Comparison of ENCODE assay signal across 8 mouse cellular contexts in genomic region chr19:23686962-23687295, GRCm38 (mm10). TPM values are rescaled to one million over a fixed set of nuclear protein-coding genes. Genes with fewer than 3 reads are reported as not detected.
A peak's percentile ranks its signal among the peaks of the same experiment; 100 is the strongest.
DNase-seq lines count a peak whose midpoint lies in the region; ATAC-seq and TF ChIP-seq lines count a peak whose summit lies in the region.

No protein-coding gene starts in this region.

- H3K27me3 ChIP-seq in embryonic facial prominence, embryonic 10.5 days (replicated peaks; ENCODE audit: low read depth, poor library complexity, severe bottlenecking): no peaks in the 10 kb centered on the region
- no peaks in the 10 kb centered on the region for H3K27me3 ChIP-seq in intestine, embryonic 14.5 days (replicated peaks; ENCODE audit: control insufficient read depth, insufficient read depth, low read length)
- no peaks in the 10 kb centered on the region for H3K27me3 ChIP-seq in myocyte (ENCODE audit: control insufficient read depth, insufficient read depth, insufficient read length)

- peak overlapping the region; percentile 94 for H3ac ChIP-seq in myocyte (ENCODE audit: control insufficient read depth, insufficient read length)

- TF ChIP-seq CTCF in layer of hippocampus, adult 2 months (conservative IDR thresholded peaks at IDR 0.05): no peak

- H3K79me2 ChIP-seq in myocyte (ENCODE audit: control insufficient read depth, insufficient read depth): peaks cover 40% of the 10 kb centered on the region

- no peaks in the 10 kb centered on the region for H3K36me3 ChIP-seq in embryonic facial prominence, embryonic 10.5 days (replicated peaks)
- no peaks in the 10 kb centered on the region for H3K36me3 ChIP-seq in intestine, embryonic 14.5 days (ENCODE audit: control insufficient read depth, insufficient read depth, low read length)
- H3K36me3 ChIP-seq in myocyte (ENCODE audit: control insufficient read depth, insufficient read depth): no peaks in the 10 kb centered on the region

- no peak for TF ChIP-seq POLR2A in myocyte (IDR thresholded peaks at IDR 0.05; ENCODE audit: insufficient read length, low read depth)

- 3% methylated on average over 14 of the region's 14 CpGs for WGBS in embryonic facial prominence, embryonic 10.5 days
- WGBS in intestine, embryonic 14.5 days: 1% methylated on average over 14 of the region's 14 CpGs

- H3K9ac ChIP-seq in intestine, embryonic 14.5 days (ENCODE audit: low read length): peak overlapping the region; percentile 97

- peaks cover 18% of the 10 kb centered on the region for H3K4me1 ChIP-seq in embryonic facial prominence, embryonic 10.5 days
- peaks cover 11% of the 10 kb centered on the region for H3K4me1 ChIP-seq in intestine, embryonic 14.5 days (replicated peaks; ENCODE audit: control insufficient read depth, insufficient read depth, low read length)

- no peak for ATAC-seq in intestine, embryonic 14.5 days (replicated peaks; ENCODE audit: low FRiP score, low TSS enrichment, low read depth)
- ATAC-seq in inflammation-experienced regulatory T-cells, adult 6 months: no peak
- no peak for ATAC-seq in granulocyte monocyte progenitor cell, adult 5-6 weeks (replicated peaks; ENCODE audit: poor library complexity, severe bottlenecking)

- H3K27ac ChIP-seq in layer of hippocampus, adult 2 months: peak overlapping the region; percentile 98
- H3K27ac ChIP-seq in embryonic facial prominence, embryonic 10.5 days (replicated peaks): peak overlapping the region; percentile 99
- H3K27ac ChIP-seq in intestine, embryonic 14.5 days (ENCODE audit: low read depth): peak overlapping the region; percentile 89

- no peaks in the 10 kb centered on the region for H3K9me3 ChIP-seq in embryonic facial prominence, embryonic 10.5 days
- H3K9me3 ChIP-seq in intestine, embryonic 14.5 days (ENCODE audit: control insufficient read depth, low read length): no peaks in the 10 kb centered on the region

- peak overlapping the region; percentile 74 for H3K4me2 ChIP-seq in intestine, embryonic 14.5 days (ENCODE audit: low read length)
- H3K4me2 ChIP-seq in myocyte (ENCODE audit: low read depth): peak overlapping the region; percentile 76

- no peak for DNase-seq in layer of hippocampus, adult 2 months (ENCODE audit: low spot score in 2 of 2)
- no peak for DNase-seq in layer of hippocampus, postnatal 10 days (ENCODE audit: low spot score in 2 of 2)
- DNase-seq in embryonic facial prominence, embryonic 10.5 days (ENCODE audit: low spot score): no peak
- no peak for DNase-seq in intestine, embryonic 14.5 days (ENCODE audit: low spot score)
- DNase-seq in cerebellum, postnatal 10 days: no peak

- H3K4me3 ChIP-seq in layer of hippocampus, adult 2 months: peak overlapping the region; percentile 71
- peak overlapping the region; percentile 88 for H3K4me3 ChIP-seq in embryonic facial prominence, embryonic 10.5 days
- H3K4me3 ChIP-seq in intestine, embryonic 14.5 days (ENCODE audit: low read depth, low read length): peak overlapping the region; percentile 82
- peak overlapping the region; percentile 64 for H3K4me3 ChIP-seq in myocyte

TF ChIP-seq in myocyte, 11 proteins besides CTCF, POLR2A, EP300 and RAD21:
- no peak for TF ChIP-seq USF1 (IDR thresholded peaks at IDR 0.05; ENCODE audit: low read depth)
- no peak for TF ChIP-seq MYOD1 (IDR thresholded peaks at IDR 0.05; ENCODE audit: control insufficient read depth in 1 of 3, insufficient read length in 2 of 3, low read depth in 2 of 3)
- no peak for TF ChIP-seq MAX (IDR thresholded peaks at IDR 0.05; ENCODE audit: low read depth)
- TF ChIP-seq POLR2AphosphoS2 (IDR thresholded peaks at IDR 0.05; ENCODE audit: insufficient read length, low read depth): no peak
- TF ChIP-seq TCF3 (IDR thresholded peaks at IDR 0.05; ENCODE audit: insufficient read length, low read depth): no peak
- no peak for TF ChIP-seq REST (IDR thresholded peaks at IDR 0.05; ENCODE audit: insufficient read depth, insufficient read length)
- no peak for TF ChIP-seq E2F4 (IDR thresholded peaks at IDR 0.05; ENCODE audit: insufficient read depth)
- TF ChIP-seq MYOG (IDR thresholded peaks at IDR 0.05; ENCODE audit: control insufficient read depth in 1 of 3, insufficient read depth in 1 of 3, insufficient read length in 2 of 3, low read depth in 2 of 3): no peak
- no peak for TF ChIP-seq TCF12 (IDR thresholded peaks at IDR 0.05; ENCODE audit: insufficient read depth, poor library complexity, severe bottlenecking)
- no peak for TF ChIP-seq CEBPB (IDR thresholded peaks at IDR 0.05; ENCODE audit: insufficient read depth, poor library complexity, severe bottlenecking)
- no peak for TF ChIP-seq SRF (IDR thresholded peaks at IDR 0.05; ENCODE audit: control insufficient read depth, insufficient read length, low read depth)

RNA-seq across cellular contexts. Expression of gene Ptar1, which starts 0.3 kb away (rescaled TPM):
- 10 to 100 TPM; 32.8 to 43.0 TPM for total RNA-seq in layer of hippocampus, adult 2 months (2021)
- total RNA-seq in layer of hippocampus, postnatal 10 days (2021): 10 to 100 TPM; 41.9 to 47.8 TPM
- polyA plus RNA-seq in embryonic facial prominence, embryonic 10.5 days (2016; fragmentation: Nextera tagmentation; extraction: Ambion mirVana): 8.1 and 8.8 TPM in 2 replicates
- polyA plus RNA-seq in intestine, embryonic 14.5 days (2014; fragmentation: Nextera tagmentation; extraction: Ambion mirVana): 6.7 and 8.5 TPM in 2 replicates
- polyA plus RNA-seq in myocyte (2012; fragmentation: generic; extraction: Trizol): 1.4 TPM
- polyA plus RNA-seq in inflammation-experienced regulatory T-cells, adult 6 months (2017; shearing (Covaris generic)): 10 to 100 TPM; 10.2 to 15.5 (median 13.9) TPM
- 7.0 and 12.3 TPM in 2 replicates for total RNA-seq in granulocyte monocyte progenitor cell, adult 5-6 weeks (2014; fragmentation: Nextera tagmentation)
- total RNA-seq in granulocyte monocyte progenitor cell, adult 5-6 weeks (2017): 13.3 and 14.9 TPM in 2 replicates

RNA-seq across cellular contexts. Expression of gene 1700028P14Rik, which starts 34.3 kb away (rescaled TPM):
- 1 to 10 TPM; 1.0 to 1.8 TPM for total RNA-seq in layer of hippocampus, adult 2 months (2021)
- 1 to 10 TPM; 4.1 to 4.8 TPM for total RNA-seq in layer of hippocampus, postnatal 10 days (2021)
- 0.22 and 0.24 TPM in 2 replicates for polyA plus RNA-seq in embryonic facial prominence, embryonic 10.5 days (2016; fragmentation: Nextera tagmentation; extraction: Ambion mirVana)
- polyA plus RNA-seq in intestine, embryonic 14.5 days (2014; fragmentation: Nextera tagmentation; extraction: Ambion mirVana): not detected in 2 replicates
- polyA plus RNA-seq in myocyte (2012; fragmentation: generic; extraction: Trizol): not detected
- polyA plus RNA-seq in inflammation-experienced regulatory T-cells, adult 6 months (2017; shearing (Covaris generic)): not detected
- not detected in 2 replicates for total RNA-seq in granulocyte monocyte progenitor cell, adult 5-6 weeks (2014; fragmentation: Nextera tagmentation)
- total RNA-seq in granulocyte monocyte progenitor cell, adult 5-6 weeks (2017): not detected in 2 replicates
